Mouse (Mus musculus) midbrain, embryonic 13.5 days (tissue): ENCODE measurements at regions not wholly inside any gene's neighbourhood (a gene's known extent, or its start where the extent isn't known, plus 50 kb on each side); places are given as distances from the start of the nearest gene placed in this dataset.

Source experiments
- ATAC-seq: fragments of 200-750 bp; cut with Nextera tagmentation; 2 replicates; pipeline ENCODE4 v1.8.0; 2017; ENCODE audit warnings: mild to moderate bottlenecking, moderate TSS enrichment, moderate library complexity
- H3K27ac ChIP-seq: fragments of 300-500 bp; sonication (generic); 2 replicates; pipeline ENCODE4 v1.5.1; 2015; ENCODE audit warnings: inconsistent platforms, mild to moderate bottlenecking, moderate library complexity
- H3K27me3 ChIP-seq: fragments of 300-500 bp; sonication (generic); 2 replicates; pipeline ENCODE4 v1.6.1; 2015; ENCODE audit warnings: mild to moderate bottlenecking, inconsistent platforms
- H3K36me3 ChIP-seq: fragments of 300-500 bp; sonication (generic); 2 replicates; pipeline ENCODE4 v1.6.1; 2015; ENCODE audit warnings: mild to moderate bottlenecking, inconsistent platforms
- H3K4me1 ChIP-seq: fragments of 300-500 bp; sonication (generic); replicated peaks from 2 replicates; pipeline ENCODE4 v1.6.1; 2015; ENCODE audit warnings: inconsistent platforms
- H3K4me2 ChIP-seq: fragments of 300-500 bp; sonication (generic); replicated peaks from 2 replicates; pipeline ENCODE4 v1.6.1; 2015; ENCODE audit warnings: moderate library complexity, mild to moderate bottlenecking, inconsistent platforms
- H3K4me3 ChIP-seq: fragments of 300-500 bp; sonication (generic); replicated peaks from 2 replicates; pipeline ENCODE4 v1.5.1; 2015; ENCODE audit warnings: mild to moderate bottlenecking, inconsistent platforms
- H3K9ac ChIP-seq: fragments of 300-500 bp; sonication (generic); replicated peaks from 2 replicates; pipeline ENCODE4 v1.6.1; 2015; ENCODE audit warnings: mild to moderate bottlenecking, inconsistent platforms
- H3K9me3 ChIP-seq: fragments of 300-500 bp; sonication (generic); 2 replicates; pipeline ENCODE4 v1.6.1; 2016; ENCODE audit warnings: mild to moderate bottlenecking, inconsistent platforms
- WGBS: fragments of 180-500 bp; shearing (Covaris S2); methylation state at CpG from one replicate; pipeline ENCODE4 v1.1.7; 2015; 5-methylcytosine and 5-hydroxymethylcytosine counted together

- Histone ChIP-seq H3K9me3 (no peaks in the 10 kb centered on the region), H3K4me1 (no peaks in the 10 kb centered on the region), H3K36me3 (no peaks in the 10 kb centered on the region), H3K9ac (no peak overlapping the region), H3K4me3 (no peak overlapping the region), H3K27me3 (no peaks in the 10 kb centered on the region), H3K27ac (no peak overlapping the region), H3K4me2 (no peak overlapping the region)
- WGBS, result 84% methylated on average over 1 of the region's 1 CpGs
- no peak for ATAC-seq
These were observed 159.3 kb upstream of the Pter start for GRCm38 (mm10) chr2:12764510-12764909.

- Histone ChIP-seq H3K9ac (no peak overlapping the region), H3K36me3 (no peaks in the 10 kb centered on the region), H3K27ac (no peak overlapping the region), H3K27me3 (no peaks in the 10 kb centered on the region), H3K4me3 (no peak overlapping the region), H3K4me2 (no peak overlapping the region), H3K4me1 (no peaks in the 10 kb centered on the region), H3K9me3 (no peaks in the 10 kb centered on the region)
- 88% methylated on average over 2 of the region's 2 CpGs for WGBS
- no peak for ATAC-seq
These were observed 158.5 kb upstream of the Pter start for GRCm38 (mm10) chr2:12765336-12765735.

GRCm38 (mm10) chr2:12776866-12777265 is 147.0 kb upstream of the Pter start:
- no peak overlapping the region for H3K4me2 ChIP-seq
- no peaks in the 10 kb centered on the region for H3K36me3 ChIP-seq
- no peak overlapping the region for H3K4me3 ChIP-seq
- no peaks in the 10 kb centered on the region for H3K9me3 ChIP-seq
- H3K27me3 ChIP-seq, result no peaks in the 10 kb centered on the region
- WGBS, result 88% methylated on average over 3 of the region's 3 CpGs
- no peak overlapping the region for H3K9ac ChIP-seq
- no peak overlapping the region for H3K27ac ChIP-seq
- ATAC-seq, result no peak
- no peaks in the 10 kb centered on the region for H3K4me1 ChIP-seq

- H3K36me3 ChIP-seq, result no peaks in the 10 kb centered on the region
- no peak for ATAC-seq
- no peaks in the 10 kb centered on the region for H3K27me3 ChIP-seq
- 58% methylated on average over 2 of the region's 2 CpGs for WGBS
- H3K9me3 ChIP-seq, result no peaks in the 10 kb centered on the region
- H3K4me3 ChIP-seq, result no peak overlapping the region
- no peak overlapping the region for H3K9ac ChIP-seq
- no peak overlapping the region for H3K4me2 ChIP-seq
- H3K27ac ChIP-seq, result no peak overlapping the region
- H3K4me1 ChIP-seq, result no peaks in the 10 kb centered on the region
These were observed 146.1 kb upstream of the Pter start for GRCm38 (mm10) chr2:12777696-12778095.

GRCm38 (mm10) chr2:12792596-12792995 is 131.2 kb upstream of the Pter start:
- no peaks in the 10 kb centered on the region for H3K4me1 ChIP-seq
- H3K36me3 ChIP-seq, result no peaks in the 10 kb centered on the region
- no peaks in the 10 kb centered on the region for H3K27me3 ChIP-seq
- H3K9ac ChIP-seq, result no peak overlapping the region
- H3K4me2 ChIP-seq, result no peak overlapping the region
- no peaks in the 10 kb centered on the region for H3K9me3 ChIP-seq
- no peak overlapping the region for H3K27ac ChIP-seq
- H3K4me3 ChIP-seq, result no peak overlapping the region
- no peak for ATAC-seq
- WGBS, result 89% methylated on average over 2 of the region's 2 CpGs

GRCm38 (mm10) chr2:12797615-12798169 is 126.1 kb upstream of the Pter start:
- 78% methylated on average over 1 of the region's 1 CpGs for WGBS
- Histone ChIP-seq H3K27me3 (no peaks in the 10 kb centered on the region), H3K36me3 (no peaks in the 10 kb centered on the region), H3K9ac (no peak overlapping the region), H3K4me1 (no peaks in the 10 kb centered on the region), H3K27ac (no peak overlapping the region), H3K4me2 (no peak overlapping the region), H3K4me3 (no peak overlapping the region), H3K9me3 (no peaks in the 10 kb centered on the region)
- ATAC-seq, result no peak

- 93% methylated on average over 4 of the region's 4 CpGs for WGBS
- Histone ChIP-seq H3K4me1 (no peaks in the 10 kb centered on the region), H3K27ac (no peak overlapping the region), H3K9me3 (no peaks in the 10 kb centered on the region), H3K27me3 (no peaks in the 10 kb centered on the region), H3K36me3 (no peaks in the 10 kb centered on the region), H3K9ac (no peak overlapping the region), H3K4me2 (no peak overlapping the region), H3K4me3 (no peak overlapping the region)
- ATAC-seq, result no peak
These were observed 124.5 kb upstream of the Pter start for GRCm38 (mm10) chr2:12799153-12799925.

GRCm38 (mm10) chr2:12802667-12803066 is 121.2 kb upstream of the Pter start:
- Histone ChIP-seq H3K9ac (no peak overlapping the region), H3K27me3 (no peaks in the 10 kb centered on the region), H3K4me3 (no peak overlapping the region), H3K4me2 (no peak overlapping the region), H3K4me1 (no peaks in the 10 kb centered on the region), H3K27ac (no peak overlapping the region), H3K9me3 (no peaks in the 10 kb centered on the region), H3K36me3 (no peaks in the 10 kb centered on the region)
- no peak for ATAC-seq
- WGBS, result 83% methylated on average over 1 of the region's 1 CpGs

- Histone ChIP-seq H3K9me3 (no peaks in the 10 kb centered on the region), H3K27ac (no peak overlapping the region), H3K4me1 (no peaks in the 10 kb centered on the region), H3K27me3 (no peaks in the 10 kb centered on the region), H3K4me2 (no peak overlapping the region), H3K36me3 (no peaks in the 10 kb centered on the region), H3K9ac (no peak overlapping the region), H3K4me3 (no peak overlapping the region)
- ATAC-seq, result no peak
- 84% methylated on average over 2 of the region's 2 CpGs for WGBS
These were observed 118.7 kb upstream of the Pter start for GRCm38 (mm10) chr2:12805096-12805495.

GRCm38 (mm10) chr2:12808466-12808865 is 115.4 kb upstream of the Pter start:
- Histone ChIP-seq H3K9me3 (no peaks in the 10 kb centered on the region), H3K4me3 (no peak overlapping the region), H3K27ac (no peak overlapping the region), H3K4me2 (no peak overlapping the region), H3K36me3 (no peaks in the 10 kb centered on the region), H3K4me1 (no peaks in the 10 kb centered on the region), H3K9ac (no peak overlapping the region), H3K27me3 (no peaks in the 10 kb centered on the region)
- no peak for ATAC-seq
- whole genome bisulfite sequencing, result 80% methylated on average over 5 of the region's 5 CpGs

GRCm38 (mm10) chr2:12815339-12815738 is 108.5 kb upstream of the Pter start:
- H3K27me3 ChIP-seq, result no peaks in the 10 kb centered on the region
- no peak overlapping the region for H3K27ac ChIP-seq
- no peak overlapping the region for H3K4me3 ChIP-seq
- no peaks in the 10 kb centered on the region for H3K36me3 ChIP-seq
- 85% methylated on average over 5 of the region's 5 CpGs for WGBS
- no peak for ATAC-seq
- no peak overlapping the region for H3K4me2 ChIP-seq
- H3K9ac ChIP-seq, result no peak overlapping the region
- no peaks in the 10 kb centered on the region for H3K9me3 ChIP-seq
- no peaks in the 10 kb centered on the region for H3K4me1 ChIP-seq

- Histone ChIP-seq H3K4me2 (no peak overlapping the region), H3K27me3 (no peaks in the 10 kb centered on the region), H3K9ac (no peak overlapping the region), H3K9me3 (no peaks in the 10 kb centered on the region), H3K27ac (no peak overlapping the region), H3K4me1 (no peaks in the 10 kb centered on the region), H3K36me3 (no peaks in the 10 kb centered on the region), H3K4me3 (no peak overlapping the region)
- no peak for ATAC-seq
- WGBS, result 85% methylated on average over 1 of the region's 1 CpGs
These were observed 97.9 kb upstream of the Pter start for GRCm38 (mm10) chr2:12825902-12826301.

- WGBS, result 93% methylated on average over 3 of the region's 3 CpGs
- Histone ChIP-seq H3K27me3 (no peaks in the 10 kb centered on the region), H3K9me3 (no peaks in the 10 kb centered on the region), H3K4me3 (no peak overlapping the region), H3K4me1 (no peaks in the 10 kb centered on the region), H3K9ac (no peak overlapping the region), H3K36me3 (no peaks in the 10 kb centered on the region), H3K4me2 (no peak overlapping the region), H3K27ac (no peak overlapping the region)
- no peak for ATAC-seq
These were observed 90.3 kb upstream of the Pter start for GRCm38 (mm10) chr2:12833579-12833978.
